Mouse (Mus musculus): ENCODE measurements around the gene B4galnt1.

- TF ChIP-seq POLR2A (IDR thresholded peaks at IDR 0.05; ENCODE audit: extremely low read depth, insufficient read depth, low read length) (no peak), CTCF (IDR thresholded peaks at IDR 0.05; ENCODE audit: extremely low read depth, insufficient read depth, low read length) (no peak)
Measured at GRCm38 (mm10) chr10:127213272-127213671, 48.2 kb downstream of the B4galnt1 start.

Data from cortical plate, adult 2 months (tissue).